Mouse (Mus musculus) layer of hippocampus, postnatal 36 days (tissue): Measurements from ENCODE around the gene G3bp2. TPM values are rescaled to one million over a fixed set of nuclear protein-coding genes. Genes with fewer than 3 reads are reported as not detected.
"Not testable (repeated sequence)": the region's sequence is repeated elsewhere in the genome, so short reads cannot be mapped to it uniquely, and the experiment has no call there.

Source experiments
- DNase-seq, 2 experiments: peaks; one replicate each; pipeline ENCODE4 v3.0.0; 2022
- total RNA-seq, 2 experiments: library from RNA; stranded (reverse); gene quantifications; 2 replicates each; pipeline ENCODE4 v1.2.3; 2021

The G3bp2 gene
- total RNA-seq: 100 to 1,000 TPM; 230 to 257 TPM

DNA sequence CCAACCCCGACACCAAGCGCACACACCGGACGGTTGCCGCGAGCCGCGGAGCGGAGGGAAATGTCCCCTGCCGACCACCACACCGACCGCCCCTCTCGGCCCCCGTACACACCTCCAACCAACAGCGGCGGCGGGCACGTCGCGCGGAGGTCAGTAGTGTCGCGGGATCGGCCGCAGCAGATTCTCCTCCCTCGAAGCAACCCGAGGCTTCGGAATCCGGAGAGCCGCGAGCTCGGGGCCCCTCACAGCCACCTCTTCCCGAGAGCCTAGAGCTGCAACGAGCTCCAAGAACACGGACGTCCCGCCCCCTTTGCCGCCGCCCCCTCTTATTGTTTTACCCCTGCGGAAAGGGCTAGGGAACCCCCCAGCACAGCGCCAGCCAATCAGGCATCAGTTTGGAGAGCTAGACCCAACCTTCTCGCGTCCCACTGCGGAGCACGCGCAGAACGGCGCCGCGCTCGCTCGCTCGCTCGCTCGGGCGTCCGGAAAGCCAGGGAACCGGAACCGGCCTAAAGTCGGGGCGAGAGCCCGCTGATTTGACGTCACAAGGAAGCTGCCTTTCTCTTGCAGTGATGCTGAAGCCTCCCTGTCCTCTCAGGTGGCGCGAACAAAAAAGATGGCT, at the start of gene G3bp2:
G3bp2 (minus strand) TSS at position 303 of the 622 bp plus-strand sequence.
- peak; percentile 96 for DNase-seq

DNA sequence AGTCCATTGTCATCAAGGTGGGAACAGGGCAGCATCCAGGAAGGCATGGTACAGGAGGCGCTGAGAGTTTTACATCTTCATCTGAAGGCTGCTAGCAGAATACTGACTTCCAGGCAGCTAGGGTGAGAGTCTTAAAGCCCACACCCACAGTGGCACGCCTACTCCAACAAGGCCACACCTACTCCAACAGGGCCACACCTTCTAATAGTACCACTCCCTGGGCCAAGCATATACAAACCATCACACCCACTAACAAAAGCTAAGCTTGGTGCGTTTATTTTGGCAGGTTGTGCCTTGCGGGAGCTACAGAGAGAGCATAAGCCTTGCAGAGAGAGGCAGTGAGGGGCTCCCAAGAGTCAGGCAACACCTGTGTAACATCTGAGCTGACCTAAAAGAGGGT, 49.5 kb upstream of the G3bp2 start:
- DNase-seq: not testable (repeated sequence)

DNA sequence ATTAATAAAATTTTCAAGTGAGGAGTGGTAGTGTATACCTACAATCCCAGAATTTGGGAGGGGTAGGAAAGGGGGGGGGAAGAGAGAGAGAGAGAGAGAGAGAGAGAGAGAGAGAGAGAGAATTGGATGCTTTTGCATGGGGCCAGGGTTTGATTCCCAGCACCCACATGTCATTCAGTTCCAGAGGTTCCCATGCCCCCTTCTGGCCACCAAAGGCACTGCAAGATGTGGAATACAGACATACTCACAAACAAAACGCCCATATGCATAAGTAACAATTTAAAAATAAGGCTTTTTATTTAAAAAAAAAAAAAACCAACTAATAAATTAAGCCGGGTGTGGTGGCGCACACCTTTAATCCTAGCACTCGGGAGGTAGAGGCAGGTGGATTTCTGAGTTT, 48.6 kb upstream of the G3bp2 start:
- no peak for DNase-seq

DNA sequence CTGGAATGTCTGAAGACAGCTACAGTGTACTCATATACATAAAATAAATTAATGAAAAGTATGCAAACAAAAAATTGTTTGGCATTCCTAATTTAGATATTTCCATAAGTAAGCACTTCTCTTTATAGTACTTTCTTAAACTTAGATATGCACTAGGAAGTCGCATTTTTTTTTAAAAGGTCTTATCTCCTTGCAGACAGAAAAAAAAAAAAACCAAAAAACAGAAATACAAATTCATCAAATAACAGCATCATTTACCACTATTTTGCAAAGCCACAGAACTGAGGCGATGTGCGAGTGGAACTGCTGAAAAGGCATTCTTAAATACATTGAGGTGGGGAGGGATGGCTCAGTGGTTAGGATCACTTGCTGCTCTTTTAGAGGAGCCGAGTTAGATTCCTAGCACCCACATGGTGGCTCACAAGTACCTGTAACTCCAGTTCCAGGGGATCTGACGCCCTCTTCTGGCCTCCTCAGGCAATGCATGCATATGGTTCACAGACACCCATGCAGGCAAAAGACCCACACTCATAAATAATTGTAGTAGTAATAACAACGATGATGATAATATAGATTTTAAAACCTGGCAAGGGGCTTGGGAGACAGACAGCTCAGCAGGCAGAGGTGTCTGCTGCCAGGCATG, 46.6 kb upstream of the G3bp2 start:
- no peak for DNase-seq

DNA sequence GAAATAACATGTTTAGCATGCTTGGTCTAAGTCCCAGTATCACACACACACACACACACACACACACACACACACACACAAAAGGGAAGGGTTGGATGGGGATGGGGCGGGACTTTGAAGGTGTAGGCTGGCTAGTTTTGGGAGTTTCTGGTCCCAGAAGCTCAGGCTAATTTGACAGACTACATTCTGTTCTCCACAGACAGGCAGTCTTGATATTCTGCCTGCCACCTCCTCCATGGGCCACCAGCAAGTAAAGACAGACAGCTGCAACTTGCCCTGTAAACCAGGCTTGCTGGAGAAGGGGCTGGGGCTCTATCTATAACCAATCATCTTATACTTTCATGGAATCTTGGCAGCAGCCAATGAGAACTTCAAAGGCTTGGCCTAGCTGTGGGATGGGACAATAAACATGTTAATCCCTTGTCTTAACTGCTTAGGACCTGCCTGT, 45.8 kb upstream of the G3bp2 start:
- DNase-seq: no peak

DNA sequence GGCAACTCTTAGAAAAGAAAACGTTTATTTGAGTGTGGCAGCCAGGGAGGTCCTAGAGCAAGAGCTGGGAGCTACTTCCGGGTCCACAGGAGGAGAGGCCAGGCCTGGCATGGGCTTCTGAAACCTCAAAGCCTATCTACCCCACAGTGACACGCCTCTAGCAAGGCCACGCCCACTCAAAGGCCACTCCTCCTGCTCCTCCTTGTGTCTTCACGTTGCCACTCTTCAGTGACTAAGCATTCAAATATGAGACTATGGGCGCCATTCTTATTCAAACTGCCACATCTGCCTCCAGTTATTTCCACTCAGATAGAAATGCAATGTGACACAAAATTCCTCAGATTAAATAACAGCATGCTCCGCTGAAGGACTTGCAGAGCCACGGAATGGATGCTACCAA, 45.1 kb upstream of the G3bp2 start:
- no peak for DNase-seq

DNA sequence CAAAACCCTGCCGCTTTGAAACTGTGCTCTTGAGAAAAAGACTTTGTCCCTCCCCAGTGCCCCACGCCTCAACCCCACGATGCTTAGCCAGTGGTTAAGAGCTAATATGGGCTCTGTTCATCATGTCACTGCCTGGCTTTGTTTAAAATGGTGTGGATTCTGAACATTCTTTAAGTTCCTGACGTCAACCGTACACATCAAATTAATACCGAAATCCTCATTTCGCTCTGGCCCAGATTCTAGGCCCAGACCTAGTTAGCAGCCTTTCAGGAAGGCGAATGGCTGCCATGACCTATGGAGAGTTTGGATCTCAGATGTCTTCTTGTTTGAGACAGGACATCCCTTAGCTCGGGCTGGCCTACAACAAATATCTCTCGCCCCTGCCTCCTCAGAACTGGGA, 44.2 kb upstream of the G3bp2 start:
- no peak for DNase-seq

DNA sequence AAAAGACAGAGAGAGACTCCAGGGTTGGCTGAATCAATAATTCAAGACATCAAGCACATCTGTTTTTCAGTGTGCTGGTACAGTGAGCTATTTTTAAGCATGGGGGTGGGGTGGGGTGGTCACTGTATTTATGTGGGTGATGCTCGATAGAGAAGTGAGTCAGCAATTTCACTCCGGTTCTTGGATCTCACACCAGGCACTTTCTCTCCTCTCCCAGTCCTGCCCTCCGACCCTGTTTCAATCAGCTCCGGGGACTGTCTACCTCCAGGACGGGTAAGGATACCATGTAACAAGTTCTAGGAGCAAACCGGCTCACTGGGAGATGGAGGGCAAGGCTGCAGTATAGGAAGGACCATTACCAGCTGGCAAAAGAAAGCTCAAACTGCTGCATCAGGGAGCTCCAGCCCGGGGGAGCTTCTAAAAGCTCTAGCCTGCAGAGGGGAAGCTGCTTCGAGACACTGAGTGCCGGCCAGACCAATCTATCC, 43.7 kb upstream of the G3bp2 start:
- DNase-seq: no peak

DNA sequence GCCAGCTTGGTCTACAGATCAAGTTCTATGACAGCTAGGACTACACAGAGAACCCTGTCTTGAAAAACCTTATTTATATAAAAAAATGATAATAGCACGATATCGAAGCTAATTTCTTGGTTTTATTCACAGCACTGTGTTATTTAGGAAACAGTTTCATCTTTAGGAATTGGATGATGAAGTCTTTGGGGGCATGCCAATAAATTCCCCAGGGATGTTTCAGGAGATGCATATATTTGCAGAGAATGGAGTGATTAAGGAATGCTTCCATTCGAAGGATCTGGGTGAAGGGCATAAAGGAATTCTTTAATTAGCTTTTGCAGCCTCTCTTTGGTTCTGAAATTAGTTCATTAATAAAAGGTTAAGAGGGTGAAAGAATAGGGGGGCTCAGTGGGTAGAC, 41.9 kb upstream of the G3bp2 start:
- DNase-seq: no peak

DNA sequence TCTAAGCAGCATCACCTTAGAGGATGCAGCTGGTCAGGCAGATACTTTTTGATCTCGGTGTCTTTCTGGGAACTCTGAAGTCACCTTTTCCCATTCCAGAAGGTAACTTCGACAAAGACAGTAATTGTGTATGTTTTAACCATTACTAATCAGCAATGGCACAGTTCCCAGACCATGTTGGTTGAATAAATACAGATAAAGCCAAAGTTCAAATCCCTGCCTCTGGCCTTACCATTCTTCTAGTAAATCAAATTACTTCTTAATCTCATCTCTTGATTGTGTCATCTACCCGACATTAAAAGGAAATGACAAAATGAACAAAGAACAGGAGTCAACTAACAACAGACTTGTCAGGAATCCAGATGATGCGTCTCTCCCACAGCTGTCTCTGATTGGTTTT, 38.1 kb upstream of the G3bp2 start:
- DNase-seq: no peak

DNA sequence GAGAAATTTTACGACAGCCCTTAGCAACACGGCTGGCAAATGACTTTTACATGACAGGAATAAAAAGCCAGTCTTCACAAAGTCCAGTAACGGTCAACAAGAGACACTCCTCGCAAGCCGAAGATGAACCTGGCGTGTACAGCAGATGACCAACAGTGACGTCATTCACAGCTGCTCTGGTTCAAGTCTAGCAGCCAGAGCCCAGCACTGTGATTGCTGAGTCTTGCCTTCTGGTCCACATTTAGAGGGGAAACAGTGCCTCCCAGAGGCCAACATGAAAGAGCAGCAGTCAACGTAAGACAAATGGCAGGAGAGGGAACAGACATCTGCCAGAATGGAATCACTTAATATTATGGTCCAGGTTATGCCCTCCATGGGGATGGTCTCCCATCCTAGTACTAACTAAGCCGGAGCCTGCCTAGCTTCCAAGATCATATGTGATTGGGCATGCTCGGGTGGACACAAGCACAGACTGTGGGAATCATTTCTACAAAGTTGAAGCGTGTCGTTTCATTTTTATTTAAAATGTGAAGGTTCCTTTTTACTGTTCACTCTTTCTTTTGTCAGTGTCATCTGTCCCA, 34.4 kb upstream of the G3bp2 start:
- peak; percentile 59 to 61 for DNase-seq

DNA sequence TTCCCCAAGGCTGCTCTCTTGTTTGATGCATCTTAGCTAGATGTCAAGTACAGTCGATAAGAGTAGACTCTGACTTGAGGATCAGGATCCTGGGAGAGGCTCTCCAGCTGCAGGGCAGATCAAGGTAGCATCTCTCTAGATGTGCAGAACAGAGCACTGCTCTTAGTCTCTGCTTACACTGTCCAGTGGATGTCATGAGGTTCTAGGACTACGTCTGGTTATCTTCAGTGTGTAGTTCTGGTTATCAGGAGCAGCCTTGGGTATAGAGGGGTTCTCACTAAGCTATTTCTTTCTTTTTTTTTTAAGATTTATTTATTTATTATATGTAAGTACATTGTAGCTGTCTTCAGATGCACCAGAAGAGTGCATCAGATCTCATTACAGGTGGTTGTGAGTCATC, 31.4 kb upstream of the G3bp2 start:
- no peak for DNase-seq

DNA sequence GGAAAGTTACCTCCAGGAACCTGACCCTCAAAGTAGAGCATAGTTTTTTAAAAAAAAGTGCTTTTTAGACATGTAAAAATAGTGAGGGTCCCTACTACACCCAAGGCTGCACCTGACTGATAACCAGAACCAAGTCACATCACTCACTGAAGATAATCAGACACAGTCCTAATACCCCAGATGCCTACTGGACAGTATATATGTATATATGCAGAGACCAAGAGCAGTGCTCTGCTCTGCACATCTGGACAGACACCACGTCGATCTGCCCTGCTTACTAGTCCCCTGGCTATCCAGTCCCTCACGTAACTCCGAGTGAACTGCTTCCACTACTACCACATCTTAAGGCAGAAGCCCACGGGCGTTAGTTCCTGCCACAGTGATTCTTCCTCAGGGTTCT, 30.7 kb upstream of the G3bp2 start:
- DNase-seq: no peak

DNA sequence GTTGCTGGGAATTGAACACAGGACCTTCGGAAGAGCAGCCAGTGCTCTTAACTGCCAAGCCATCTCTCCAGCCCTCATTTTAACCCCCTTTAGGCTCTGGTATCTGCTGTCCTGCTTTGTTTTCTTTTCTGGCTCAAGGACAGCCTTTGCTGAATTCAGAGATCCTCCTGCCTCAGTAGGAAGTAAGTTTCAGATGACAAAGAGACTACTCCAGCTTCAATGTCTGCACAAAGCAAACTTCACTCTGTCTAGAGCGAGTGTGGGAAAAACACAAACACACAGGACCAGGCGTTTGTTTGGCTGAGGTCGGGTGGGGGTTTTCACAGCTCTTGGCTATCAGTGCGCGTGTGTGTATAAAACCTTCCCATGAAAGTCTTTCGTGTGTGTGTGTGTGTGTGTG, 30.0 kb upstream of the G3bp2 start:
- no peak for DNase-seq

DNA sequence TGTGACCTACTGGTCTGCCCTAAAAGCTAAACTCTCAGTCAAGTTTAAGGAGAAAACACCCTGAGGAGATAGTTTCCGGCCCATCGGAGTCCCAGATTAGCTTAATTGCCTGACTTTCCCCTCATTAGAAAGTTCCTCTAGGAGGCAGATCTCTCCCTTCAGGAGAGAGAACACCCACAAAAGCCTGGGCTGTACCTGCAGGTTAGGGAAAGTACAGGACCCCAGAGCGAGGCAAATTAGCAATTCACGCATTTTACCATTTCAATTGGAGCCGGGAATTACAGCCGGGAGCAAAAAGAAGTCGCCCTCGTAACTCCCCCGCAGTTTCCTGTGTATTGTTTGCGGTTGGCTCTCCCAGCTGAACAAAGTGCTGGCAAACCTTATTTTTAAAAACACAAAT, 29.1 kb upstream of the G3bp2 start:
- no peak for DNase-seq

DNA sequence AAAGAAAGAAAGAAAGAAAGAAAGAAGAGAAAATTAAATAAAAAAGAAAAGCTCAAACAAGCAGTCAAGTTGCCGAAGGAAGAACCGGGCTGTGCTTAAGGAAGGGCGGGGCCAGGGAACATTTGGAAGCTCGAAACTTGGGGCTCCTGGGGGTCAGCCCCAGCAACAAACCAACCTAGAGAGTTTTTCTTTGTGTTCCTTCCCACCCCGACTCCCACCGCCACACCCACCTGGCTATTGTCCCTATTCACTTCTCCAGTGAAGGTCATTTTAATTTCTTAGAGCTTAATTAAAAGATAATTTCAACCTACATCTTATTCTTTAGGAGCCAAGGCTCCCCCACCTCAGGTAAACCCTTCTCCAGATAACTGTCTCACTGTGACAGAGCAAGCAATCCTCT, 28.7 kb upstream of the G3bp2 start:
- DNase-seq: no peak

DNA sequence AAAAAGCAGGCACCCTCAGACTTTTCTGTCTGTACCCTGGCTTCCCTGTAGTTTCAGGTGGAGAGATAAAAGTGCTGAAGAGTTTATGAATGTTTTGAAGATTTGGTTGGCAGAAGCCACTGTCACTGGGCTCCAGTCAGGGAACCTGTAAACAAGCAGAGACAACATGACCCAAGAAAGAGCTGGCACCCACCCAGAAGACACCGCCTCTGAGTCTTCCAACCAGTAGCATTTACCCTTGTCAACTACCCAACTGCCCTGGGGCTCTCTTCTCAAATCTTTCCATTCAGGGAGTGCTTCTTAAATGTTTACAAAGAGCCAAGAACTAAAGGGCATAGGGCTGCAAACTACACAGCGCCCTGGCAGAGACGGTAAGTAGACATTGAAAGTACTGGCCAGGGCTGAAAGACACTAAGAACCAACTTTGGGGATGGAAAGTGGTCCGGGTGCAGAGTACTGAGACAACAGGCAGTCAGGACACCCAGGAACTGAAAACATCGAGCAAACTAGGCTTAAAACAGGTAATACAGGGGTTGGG, 27.4 kb upstream of the G3bp2 start:
- no peak for DNase-seq

DNA sequence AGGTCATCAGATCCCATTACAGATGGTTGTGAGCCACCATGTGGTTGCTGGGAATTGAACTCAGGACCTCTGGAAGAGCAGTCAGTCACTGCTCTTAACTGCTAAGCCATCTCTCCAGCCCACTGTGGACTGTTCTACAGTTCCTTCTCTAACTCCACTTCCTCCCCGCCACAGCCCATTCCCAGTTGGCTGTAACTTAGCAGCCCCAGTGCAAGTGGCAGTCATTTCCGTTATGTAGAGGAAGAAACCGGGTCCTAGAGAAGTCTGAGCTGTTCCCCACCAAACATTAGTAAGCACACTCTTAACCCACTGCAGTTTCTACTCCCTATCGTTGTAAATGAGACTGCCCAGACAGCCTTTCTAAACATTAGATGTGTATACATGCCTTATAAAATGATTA, 23.8 kb upstream of the G3bp2 start:
- DNase-seq: no peak

DNA sequence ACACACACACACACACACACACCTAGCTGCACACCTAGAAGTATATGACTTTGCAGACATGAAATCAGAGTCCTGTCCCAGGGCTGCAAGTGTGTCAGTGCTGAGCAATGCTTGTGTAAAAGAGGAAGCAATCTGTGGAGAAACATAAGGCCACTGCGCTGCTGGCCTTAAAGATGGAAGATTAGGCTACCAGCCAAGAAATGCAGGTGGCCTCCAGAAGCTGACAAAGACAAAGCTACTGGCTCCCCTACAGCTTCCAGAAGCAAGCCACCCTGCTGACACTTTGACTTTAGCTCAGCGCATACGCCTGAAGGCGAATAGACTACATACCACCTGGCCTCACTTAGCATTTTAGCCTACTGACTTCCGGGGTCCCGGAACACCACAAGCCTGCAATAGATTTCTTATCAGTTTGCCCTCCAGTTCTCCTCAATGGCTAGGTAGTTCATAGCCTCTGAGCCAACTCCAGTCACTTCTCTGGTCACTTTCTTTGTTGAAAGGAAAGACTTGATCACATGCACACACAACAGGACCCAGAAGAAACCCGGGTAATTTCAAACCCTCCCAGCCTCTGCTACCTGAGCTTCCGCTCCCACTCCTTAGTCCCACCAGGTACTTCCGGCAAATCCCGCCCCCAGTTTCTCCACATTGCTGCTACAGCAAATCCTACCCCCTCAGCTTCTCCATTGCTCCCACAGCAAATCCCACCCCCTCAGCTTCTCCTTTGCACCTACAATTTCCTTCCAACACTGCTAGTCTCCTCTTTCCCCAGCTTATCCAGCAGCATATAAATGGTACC, 23.0 kb upstream of the G3bp2 start:
- DNase-seq: peak in 1 of 2 experiments; percentile 20

DNA sequence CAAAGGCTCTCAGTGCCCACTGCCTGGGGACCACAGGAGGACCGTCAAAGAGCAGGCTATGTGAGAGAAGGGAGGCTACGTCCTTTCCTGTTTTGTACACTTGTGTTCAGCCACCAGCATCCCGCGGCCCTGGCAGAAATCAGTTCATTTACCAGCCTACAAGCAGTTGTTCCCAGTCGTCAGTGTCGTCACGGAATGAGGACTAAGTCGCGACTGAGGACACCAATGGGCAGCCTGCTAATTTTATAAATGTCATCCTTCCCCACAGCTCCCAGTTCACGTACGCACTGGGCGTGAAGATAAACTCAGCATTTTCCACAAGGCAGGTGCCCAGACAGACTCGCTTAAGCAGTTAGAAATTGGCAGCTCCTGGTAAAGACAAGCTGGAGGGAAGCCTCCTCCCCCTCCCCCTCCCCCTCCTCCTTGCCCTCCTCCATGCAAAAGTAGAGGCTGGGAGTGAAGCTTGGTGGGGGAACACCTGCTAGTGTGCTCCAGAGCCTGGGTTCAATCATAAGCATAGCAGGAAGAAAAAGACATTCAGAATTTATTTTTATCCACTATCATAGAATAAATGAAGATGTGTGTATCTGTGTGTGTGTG, 20.4 kb upstream of the G3bp2 start:
- no peak for DNase-seq

DNA sequence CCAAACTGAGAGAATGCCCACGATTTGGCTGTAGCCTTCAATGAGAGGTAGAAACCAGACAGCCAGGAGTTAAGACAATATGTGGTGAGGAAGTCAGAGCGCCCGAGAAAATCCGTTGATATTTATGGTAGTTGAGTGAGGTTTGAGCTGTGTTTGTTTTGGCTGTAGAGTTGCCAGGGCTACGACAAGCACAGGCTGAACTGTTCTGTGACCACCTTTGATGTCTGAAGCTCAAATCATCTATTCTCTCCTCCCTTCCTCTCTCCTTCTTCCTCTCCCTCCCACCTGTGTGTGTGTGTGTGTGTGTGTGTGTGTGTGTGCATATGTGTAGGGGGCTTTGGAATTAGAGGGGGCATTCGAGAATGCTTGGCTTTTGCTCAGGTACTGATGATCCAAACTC, 19.5 kb upstream of the G3bp2 start:
- DNase-seq: no peak

DNA sequence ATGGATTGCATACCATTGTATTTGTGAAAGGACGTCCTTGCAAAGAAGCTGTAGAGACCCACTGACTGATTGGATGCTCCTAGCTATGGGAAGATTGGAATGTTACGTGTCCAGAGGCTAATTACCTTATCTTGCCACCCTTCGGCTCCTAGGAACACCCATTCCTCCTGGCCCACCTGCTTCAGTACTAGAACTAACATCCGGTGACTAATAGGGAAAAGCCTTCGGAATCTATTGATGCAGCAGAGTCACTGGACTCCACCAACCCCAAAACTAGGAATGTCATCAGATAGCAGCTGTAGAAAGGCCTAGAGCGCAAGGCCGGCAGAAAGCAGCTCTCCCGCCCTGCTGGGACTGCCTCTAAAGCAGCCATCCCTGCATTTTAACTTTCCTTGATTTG, 18.1 kb upstream of the G3bp2 start:
- no peak for DNase-seq
